Mouse (Mus musculus) testis, postnatal 10 days (tissue): ENCODE measurements around the gene Pmvk.

ENCODE experiments used
- DNase-seq: peaks from one replicate; pipeline ENCODE4 v3.0.0; 2021; ENCODE audit warnings: low spot score

Gene Pmvk

DNA sequence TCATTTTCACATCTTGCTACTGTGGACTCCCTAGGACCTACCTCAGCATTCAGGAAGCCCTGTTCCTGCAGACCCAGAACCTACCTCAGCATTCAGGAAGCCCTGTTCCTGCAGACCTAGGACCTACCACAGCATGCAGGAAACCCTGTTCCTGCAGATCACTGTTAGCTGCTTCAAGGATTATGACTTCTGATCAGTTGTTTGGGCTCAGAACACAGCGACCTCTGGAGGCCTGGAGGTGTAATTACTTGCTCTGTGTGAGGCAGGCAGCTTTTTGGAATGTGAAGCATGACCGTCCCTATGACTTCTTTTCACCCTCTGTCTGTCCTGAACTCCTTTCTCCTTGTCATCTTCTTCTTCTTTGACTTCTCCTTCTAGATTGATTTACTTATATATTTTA, 27.1 kb downstream of the Pmvk start:
- DNase-seq, result no peak

DNA sequence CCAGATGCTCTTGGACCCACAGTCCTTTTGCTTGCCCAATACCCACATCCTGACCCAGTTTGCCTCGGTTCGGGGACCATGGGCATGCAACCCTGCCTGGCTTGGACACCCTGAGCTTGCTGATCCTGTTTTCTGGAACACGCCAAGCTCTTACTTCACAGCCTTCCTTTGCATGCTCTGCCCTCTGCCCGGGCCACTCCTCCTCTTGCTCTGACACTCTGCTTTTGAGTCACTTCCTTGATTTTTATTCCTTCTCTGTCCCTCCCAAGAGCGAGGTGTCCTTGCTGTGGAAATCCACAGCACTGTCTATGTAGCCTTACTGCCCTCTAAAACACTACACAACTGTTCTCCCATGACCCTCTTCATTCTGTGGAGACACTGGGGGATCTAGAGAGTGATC, 27.9 kb downstream of the Pmvk start:
- DNase-seq, result no peak

DNA sequence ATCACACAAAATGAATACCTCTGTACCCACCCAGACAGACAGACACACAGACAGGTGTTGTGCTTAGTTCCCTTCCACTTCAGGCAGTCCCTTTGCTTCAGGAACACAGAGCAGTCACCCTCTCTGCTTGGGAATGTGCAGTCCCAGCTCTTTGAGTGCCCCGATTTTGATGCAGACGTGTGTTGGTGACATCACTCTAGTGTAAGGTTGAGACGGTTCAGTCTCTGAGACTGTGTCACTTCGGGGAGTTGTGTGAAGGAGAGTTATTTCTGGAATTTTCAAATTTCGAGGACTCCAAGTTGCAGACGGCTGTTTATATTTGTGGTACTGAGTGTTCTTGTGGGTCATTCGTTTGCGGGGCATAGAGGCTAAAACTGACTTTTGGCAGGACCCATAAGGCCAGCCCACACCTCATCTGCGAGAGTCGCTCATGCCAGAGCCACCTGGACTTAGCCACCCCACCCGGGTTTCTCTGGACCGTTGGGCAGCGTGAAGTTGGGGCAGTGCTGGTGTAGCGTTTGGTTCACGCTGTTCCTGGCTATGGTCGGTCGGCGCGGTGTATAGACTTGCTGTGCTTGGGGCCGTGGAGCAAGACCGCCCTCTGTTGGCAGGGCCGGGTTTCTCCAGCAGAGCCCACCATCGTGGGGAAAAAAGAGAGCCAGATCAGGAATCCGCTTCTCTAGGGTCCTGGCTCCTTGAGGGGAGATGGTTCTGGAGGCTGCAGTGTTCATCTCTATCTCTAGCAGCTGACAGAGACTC, 30.6 kb downstream of the Pmvk start:
- DNase-seq, result peak; percentile 89

DNA sequence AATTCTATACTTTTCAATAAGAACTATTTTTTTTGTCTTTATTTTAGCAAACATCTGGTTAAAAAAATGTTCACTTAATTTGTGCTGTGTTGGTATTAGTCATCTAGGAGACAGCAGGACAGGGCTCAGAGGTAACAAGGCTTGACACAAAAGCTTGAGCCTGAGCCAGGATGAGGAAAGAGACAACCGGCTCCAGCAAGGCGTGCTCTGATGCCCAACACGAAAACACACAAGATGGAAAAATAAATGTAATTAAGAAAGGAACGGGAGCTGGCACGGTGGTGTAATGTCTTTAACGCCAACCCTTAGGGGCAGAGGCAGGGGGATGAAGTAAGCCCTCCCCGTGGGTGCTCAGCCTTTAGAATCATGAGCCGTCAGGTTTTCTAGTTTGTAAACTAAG, 31.8 kb downstream of the Pmvk start:
- DNase-seq, result no peak

DNA sequence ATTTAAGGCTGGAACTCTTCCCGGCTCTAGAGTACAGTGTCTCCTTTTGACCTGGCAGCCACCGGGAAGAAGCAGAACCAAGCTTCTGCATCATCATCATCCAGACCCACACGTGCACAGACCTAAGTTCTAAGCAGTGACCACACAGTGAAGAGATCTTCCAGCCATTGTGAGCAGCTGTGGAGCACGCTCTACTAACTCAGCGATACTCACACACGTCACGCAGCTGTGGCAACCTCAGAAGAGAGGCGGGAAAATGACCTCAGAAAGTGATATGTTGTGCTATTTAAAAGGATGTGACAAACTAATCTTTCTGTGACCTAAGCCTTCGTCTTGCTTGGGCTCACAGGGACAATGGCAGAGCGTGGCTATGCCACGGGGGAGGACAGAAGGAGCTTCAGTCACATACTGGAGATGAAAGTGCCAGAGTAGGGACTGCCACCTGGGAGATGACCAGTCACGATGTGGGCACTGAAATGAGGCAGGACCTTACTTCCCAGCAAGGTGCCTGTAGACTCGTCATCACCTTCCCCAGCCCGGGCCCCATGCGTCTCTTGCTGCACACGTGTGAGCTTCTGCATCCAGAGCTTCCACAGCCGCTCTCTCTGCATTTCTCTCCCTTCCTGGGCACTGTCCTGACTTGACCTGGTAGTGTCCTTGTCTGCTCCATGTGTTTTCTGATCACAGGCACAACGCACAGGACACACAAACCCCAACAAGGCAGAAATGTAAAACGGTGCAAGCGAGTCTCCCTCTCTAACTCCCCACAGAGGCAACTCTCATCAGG, 32.8 kb downstream of the Pmvk start:
- no peak for DNase-seq

DNA sequence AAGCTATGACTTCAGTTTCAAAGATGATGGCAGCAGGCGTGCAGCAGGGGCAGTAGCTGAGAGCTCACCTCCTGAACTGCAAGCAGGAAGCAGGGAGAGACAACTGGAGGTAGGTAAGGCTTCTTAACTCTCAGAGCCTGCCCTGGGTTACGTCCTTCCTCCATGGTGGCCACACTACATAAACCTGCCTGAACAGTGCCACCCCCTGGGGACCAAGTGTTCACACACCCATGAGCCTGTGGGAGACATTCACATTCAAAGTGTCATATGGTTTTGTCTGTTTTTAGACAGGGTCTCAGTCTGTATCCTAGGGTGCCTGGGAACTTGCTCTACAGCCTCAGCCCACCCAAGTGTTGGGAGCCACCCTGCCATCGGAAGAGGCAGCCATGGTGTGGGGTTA, 36.4 kb downstream of the Pmvk start:
- no peak for DNase-seq

DNA sequence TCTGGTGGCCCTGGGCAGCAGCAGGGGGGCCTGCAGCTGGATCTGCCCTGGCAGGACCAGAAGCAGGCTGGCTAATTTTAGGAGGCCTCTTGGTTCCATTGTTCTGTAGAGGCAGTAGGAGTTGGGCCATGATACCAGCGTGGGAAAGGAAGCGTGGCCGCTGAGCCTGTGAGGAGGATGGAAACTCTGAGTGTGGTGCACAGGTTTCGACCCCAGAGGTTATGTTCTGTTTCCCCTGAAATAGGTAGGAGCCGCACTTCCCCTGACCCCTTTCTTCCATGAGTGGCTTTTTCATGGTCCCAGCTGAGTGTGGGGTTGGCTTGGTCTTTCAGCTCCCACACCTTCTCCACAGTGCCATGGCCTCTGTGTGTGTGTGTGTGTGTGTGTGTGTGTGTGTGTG, 37.2 kb downstream of the Pmvk start:
- no peak for DNase-seq

DNA sequence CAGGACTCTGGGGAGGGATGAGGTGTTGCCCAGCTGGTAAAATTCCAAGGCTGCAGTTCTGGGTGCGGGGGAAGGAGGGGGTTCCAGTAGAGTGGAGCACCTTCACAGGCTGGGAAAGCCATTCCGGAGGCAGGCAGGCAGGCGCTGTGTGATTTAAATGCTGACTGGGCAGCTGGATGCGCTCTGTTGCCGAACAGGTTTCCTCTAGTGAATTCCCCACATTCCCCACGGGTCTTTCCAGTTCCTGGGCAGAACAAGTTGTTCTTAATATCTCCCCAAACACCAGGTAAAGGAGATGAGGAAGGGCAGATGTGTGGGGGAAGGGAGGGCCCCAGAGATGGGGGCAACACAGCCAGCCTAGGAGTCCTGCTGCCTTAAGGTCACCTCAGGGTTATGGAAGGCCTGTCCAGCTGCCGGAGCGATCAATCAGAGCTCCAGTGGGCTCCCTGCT, 38.4 kb downstream of the Pmvk start:
- no peak for DNase-seq

DNA sequence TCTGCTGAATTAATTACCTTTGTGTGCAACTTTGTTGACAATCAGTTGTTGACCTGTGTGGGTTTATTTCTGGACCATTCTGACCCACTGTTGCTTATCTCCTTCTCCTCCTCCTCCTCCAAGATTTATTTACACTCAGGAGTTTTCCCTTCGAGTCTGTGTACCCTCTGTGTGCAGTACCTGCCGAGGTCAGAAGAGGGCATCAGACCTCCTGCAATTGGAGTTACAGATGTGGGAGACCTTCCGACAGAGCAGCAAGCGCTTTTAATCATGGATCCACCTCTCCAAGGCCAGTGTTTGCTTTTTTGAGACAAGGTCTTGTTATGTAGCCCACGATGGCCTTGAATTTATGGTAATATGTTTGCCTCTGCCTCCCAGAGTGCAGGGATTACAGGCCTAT, 40.3 kb downstream of the Pmvk start:
- DNase-seq, result no peak

DNA sequence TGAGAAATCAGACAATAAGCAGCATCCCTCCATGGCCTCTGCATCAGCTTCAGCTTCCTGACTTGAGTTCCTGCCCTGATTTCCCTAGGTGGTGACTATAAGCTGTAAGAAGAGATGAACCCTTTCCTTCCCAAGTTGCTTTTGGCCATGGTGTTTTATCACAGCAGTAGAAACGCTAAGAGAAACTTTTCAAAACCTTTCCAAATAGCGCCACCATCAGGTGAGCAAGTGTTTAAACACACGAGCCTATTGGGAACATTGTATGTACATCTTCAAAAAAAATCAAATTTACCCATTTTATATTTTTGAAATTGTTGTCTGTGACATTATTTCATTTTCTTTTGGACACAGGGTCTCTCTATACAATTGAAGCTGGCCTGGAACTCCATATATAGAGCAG, 42.0 kb downstream of the Pmvk start:
- no peak for DNase-seq

DNA sequence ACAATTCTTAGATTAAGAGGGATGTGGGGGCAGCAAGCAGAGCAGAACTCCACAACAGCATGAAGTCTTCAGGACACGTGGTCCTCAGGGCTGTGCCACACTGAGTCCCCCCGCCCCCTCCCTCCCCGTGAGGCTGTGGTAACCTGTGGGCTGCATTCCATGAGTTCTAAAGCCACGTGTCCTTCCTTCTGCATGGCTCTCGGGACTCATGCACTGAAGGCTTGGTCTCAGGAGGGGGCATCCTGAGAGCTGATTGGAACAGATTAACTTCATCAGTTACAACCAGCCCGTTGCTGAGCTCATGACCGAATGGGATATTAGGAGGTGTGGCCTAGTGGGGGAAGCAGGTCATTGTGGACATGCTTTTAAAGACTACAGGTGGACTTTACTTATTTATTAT, 45.4 kb downstream of the Pmvk start:
- DNase-seq, result no peak

DNA sequence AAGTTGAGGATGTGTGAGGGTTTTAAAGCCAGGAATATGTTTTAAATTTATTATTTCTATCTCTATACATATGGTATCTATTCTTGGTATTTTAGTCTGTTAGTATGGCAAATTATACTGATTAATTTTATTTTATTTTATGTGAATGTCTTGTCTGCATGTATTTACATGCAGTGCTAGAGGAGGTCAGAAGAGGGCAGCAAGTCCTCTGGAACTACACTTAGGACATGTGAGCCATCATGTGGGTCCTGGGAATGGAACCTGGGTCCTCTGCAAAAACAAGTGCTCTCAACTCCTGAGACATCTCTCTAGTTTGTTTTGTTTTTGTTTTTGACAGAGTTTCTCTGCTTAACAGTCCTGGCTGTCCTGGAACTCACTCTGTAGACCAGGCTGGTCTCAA, 47.1 kb downstream of the Pmvk start:
- DNase-seq, result no peak

DNA sequence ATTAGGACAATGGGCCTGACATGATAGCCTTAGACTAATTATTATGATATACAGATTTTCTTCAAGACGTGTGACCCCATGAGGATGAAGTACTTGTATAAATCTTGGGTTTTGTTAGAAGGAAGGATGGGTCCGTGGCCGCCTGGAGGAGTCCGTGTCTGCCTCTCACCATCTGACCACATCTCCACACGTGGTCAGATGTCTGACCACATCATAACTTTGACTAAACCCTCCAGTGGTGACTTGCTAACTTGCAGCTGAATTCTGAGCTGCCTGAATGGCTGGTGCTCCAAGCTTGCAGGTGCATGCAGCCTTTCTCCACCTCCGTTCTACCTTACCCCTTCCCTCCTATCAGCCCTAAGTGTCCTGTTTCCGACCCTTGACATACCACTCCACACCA, 48.2 kb downstream of the Pmvk start:
- DNase-seq, result no peak

DNA sequence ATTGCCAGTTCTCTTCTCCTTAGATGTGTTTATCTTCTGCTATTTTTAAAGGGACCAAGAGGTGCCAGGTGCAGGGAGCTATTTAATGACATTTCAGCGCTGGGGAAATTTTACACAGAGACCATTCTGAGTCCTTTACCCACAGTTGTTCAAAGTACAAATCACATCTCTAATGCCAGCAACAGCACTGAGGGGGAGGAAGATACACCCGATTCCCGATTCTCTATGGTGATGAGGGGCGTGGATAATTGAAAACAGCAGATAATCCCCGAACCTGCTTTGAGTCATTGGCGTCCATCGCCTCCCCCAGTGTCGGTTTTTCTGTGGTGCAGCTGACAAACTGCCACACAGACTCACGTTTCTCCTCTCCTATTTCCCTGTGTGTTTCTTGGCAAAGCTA, 53.7 kb downstream of the Pmvk start:
- DNase-seq, result no peak

DNA sequence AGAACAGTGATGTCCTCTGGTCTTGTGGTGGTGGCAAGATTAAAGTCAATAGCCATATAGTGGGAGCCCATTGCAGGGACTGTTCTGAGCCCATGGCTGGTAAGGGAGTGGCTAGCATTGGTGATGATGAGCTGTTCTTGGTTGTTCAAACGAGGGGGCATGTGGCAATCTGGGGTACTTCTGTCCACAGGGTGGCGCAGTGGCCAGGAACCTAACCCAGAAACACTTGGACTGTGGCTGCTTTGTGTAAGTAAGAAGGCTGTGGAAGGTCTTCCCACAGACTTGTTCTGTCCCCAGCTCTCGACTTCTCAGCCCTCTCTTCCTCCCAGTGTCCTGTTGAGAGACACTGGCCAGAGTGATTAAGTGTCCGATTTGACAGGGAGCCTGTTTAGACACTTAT, 56.6 kb downstream of the Pmvk start:
- DNase-seq, result peak; percentile 74

DNA sequence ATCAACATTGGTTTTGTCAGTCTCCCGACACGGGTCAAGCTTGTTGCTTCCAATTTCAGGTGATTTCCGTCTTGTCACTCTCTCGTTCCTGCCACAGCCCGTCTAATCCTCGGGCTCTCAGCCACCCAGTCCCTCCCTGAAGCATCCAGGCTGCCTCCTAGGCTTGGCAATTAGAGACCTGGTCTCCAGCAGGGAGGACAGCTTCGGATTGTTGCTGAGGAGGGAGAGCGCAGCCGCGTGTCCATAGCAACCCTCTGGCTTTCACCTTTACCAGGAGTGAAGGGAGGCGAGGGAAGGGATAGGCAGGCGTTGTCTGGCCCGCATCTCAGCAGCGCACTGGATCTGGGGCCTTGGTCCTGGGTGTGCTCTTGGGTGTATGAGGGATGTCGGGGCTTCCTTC, 57.1 kb downstream of the Pmvk start:
- no peak for DNase-seq

DNA sequence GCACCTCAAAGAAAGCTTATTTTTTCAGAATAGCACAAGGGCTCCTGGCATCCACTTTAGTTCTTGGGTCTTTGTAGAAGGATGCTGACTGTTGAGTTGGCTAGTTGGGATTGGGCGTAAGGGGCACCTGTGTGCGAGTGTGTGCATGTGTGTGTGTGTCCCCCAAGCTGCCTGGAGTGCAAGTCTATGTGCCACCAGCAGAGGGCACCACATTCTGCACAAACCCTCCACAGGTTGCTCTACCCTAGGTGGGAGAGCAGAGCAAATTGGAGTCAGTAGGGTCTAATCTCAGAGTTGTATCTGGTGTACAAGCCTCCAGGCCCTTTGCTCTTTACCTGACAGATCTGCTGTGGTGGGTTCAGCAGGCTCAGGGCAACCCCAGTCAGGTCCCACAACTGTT, 57.9 kb downstream of the Pmvk start:
- DNase-seq, result peak; percentile 60

DNA sequence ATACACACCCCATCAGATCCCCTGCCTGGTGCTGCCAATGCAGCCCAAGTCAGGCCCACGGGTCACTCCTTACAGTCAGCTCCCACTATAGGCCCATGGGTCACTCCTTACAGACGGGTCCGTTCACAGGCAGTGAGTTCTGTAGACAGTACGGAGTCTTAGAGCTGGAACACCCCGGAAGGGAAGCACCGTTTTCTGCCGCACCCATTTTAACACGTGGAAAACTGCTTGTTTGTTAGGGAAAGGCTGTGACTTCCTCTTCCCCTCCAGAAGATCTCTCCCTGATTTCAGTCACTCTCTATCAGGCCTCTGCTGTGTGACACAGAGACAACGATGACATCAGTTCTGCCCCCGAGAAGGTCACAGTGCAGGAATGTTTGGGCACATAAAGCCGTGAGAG, 61.1 kb downstream of the Pmvk start:
- DNase-seq, result no peak

DNA sequence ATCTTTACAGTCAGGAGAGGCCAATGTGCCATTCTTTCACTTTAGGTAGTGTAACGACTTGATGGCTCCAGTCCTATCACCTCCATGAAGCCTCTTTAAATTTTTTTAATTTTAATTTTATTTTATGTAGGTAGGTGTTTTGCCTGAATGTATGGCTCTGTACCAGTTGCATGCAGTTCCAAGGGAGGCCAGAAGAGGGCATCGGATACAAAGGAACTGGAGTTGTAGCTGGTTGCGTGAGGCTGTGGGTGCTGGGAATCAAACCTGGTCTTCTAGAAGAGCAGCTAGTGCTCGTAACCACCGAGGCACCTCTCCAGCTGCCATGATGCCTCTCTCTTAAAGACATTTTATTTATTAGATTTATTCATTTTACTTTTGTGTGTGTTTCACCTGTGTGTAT, 62.0 kb downstream of the Pmvk start:
- no peak for DNase-seq
